Mouse (Mus musculus) ES-CJ7 (cell line): Measurements from ENCODE around the gene Vldlr.

Source experiments
- DNase-seq: peaks from one replicate; pipeline ENCODE4 v3.0.0; 2011; ENCODE audit warnings: low read depth, low spot score

Vldlr gene

DNA sequence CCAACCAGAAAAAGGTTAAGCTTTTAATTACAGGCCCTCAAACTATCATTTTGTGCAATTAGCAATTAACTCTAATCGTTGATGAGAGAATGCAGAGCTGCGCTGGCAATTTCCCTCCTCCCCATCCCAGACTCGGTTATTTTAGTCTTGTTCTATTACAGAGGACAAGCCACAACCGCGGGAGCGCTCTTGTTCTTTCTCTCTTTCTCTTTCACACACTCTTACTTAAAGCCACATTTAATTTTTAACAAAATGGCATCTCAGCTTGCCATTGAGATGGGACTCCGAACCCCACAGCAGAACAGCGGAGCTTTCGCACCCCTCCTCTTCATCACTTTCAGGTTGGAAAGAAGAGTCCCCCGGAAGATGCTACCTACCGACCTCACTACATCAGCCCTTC is at the start of gene Vldlr:
Vldlr (plus strand) TSS at position 167 of the 400 bp plus-strand sequence.
- no peak for DNase-seq

GRCm38 (mm10) chr19:27167601-27168319 is 48.5 kb upstream of the Vldlr start:
- DNase-seq: no peak

- no peak for DNase-seq
These were observed 42.4 kb upstream of the Vldlr start for GRCm38 (mm10) chr19:27173836-27174235.

DNA sequence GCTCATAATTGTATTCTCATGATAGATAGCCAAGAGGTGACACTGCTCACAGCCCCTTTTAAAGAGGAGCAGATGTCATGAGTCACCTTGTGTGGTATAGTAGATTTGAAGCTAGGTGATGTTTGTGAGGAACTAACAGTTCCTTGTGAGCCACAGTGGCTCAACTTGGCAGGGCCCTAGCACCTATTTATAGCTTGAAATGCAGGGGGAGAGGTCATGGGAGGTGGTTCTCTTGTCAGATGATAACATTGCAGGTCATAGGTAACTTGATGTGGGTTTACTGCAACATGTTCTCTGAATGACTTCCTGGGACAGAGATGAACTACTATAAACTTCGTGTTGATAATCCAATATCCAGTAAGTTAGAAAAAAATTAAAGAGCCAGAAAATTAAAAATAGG is 40.7 kb upstream of the Vldlr start:
- no peak for DNase-seq

- no peak for DNase-seq
These were observed 39.7 kb upstream of the Vldlr start for GRCm38 (mm10) chr19:27176558-27176957.

DNA sequence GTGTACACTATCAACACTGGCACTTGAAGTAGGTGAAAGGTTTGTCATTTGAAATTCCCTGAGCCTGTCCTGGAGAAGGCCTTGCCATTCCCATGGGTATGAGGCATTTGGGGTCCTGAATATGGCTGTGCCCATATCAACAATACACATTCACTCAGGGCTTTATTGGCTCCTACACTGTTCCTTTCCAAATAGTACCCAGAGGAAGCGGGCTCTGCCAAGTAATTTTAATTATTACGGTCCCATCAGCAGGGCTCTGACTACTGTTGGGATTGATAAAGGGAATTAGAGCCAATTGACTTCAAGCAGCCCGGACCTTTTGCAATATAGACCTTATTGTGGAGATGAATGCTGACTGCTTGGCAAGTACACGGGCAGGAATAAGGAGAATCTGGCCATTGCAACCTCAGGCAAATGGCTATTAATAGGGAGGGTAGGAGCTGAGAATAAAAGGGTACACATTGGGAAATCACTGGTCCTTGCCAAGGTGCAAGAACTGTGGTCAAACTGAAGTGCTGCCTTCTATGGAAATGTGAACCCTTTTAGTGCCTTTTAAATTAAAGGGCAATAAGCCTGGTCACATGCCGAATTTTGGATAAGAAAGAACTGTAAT is 38.0 kb upstream of the Vldlr start:
- DNase-seq: no peak

GRCm38 (mm10) chr19:27180351-27181122 is 35.7 kb upstream of the Vldlr start:
- no peak for DNase-seq

GRCm38 (mm10) chr19:27183511-27183910 is 32.8 kb upstream of the Vldlr start:
- DNase-seq: no peak

DNA sequence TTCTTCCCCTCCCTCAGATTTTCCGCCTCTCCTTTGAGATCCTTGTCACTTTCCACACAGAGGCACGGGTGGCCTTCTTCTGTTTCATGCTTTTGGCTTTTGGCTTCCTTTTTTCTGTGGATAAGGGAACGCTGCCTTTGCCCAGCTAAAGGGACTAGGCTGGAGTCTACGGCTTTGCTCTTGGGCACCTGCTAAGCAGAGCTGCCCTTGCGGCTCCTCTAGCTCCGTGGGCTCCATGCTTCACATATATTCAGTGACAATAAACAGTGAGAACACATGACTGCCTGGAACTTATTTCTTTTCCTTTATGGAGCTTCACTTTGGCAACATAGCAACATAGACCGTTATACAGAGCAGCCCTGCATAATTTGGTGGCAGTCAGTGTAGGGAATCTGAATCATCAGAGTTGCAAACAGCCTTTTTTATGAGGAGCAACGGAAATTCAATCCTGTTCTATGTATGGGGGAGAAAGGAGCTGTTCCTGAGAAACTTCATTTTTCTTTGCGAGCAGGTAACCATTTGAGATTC is 12.5 kb upstream of the Vldlr start:
- no peak for DNase-seq

GRCm38 (mm10) chr19:27210991-27211390 is 5.3 kb upstream of the Vldlr start:
- DNase-seq: no peak

DNA sequence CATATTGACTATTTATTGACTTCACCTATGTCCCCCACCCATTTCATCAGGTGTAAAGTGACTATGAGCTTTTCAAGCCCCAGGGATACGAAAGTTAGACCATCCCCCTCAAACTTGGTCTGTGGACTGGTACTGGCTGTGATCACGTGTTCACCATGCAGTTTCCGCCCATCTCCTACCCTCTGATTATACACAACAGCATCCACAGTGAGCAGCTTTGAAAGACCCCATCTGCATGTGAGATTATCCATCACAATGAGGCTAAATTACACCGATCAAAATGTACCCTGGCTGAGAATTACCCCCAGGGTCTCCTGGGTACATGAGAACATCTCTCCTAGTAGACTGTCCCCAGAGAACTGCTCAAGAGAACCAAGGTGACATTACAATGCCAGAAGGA is 688 bp upstream of the Vldlr start:
- DNase-seq: peak; percentile 25

- peak; percentile 72 for DNase-seq
These were observed 601 bp downstream of the Vldlr start for GRCm38 (mm10) chr19:27216767-27217403.

DNA sequence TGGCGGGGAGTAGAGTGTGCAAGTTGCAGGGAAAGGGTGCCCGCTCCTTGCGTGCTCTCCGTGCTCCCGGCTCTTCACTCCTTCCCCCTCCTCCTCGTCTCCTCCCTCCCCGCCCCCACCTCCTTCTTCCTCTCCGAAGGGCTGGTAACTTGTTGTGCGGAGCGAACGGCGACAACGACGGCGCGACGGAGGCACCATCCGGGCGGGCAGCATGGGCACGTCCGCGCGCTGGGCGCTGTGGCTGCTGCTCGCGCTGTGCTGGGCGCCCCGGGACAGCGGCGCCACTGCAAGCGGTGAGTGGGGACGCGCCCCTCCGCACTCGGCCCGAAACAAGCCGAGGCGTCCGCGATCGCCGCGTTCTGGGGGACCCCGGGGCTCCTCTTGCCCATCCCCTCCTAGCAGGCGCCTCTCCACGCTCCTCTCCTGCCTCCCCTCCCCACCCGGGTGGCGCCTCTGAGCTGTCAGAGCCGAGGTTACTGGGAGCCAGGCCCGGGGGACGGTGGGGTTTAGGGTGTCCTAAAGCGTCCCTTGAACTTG is 1.2 kb downstream of the Vldlr start:
- peak; percentile 5 for DNase-seq

DNA sequence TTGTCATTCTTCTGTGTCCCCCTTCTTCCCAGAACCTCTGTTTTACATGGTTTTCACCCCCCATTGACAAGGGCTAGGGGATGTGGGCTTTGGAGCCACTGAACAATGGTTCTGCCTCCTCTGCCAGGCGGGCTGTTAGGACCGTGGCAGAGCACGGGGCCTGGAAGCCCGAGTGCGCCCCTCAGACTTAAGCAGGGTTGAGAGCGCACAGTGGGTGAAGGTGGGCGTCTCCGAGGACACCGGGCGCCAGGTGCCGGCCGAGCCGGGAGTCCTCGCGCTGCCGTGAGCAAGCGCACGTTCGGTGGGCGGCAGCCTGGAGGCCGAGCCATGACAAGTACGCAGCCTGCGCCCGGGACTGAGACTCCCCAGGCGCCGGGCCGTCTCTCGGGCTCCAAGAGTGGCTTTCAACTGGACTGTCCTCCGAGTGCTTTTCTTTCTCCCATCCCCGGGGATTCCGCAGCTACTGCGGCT is 1.7 kb downstream of the Vldlr start:
- DNase-seq: peak; percentile 4

DNA sequence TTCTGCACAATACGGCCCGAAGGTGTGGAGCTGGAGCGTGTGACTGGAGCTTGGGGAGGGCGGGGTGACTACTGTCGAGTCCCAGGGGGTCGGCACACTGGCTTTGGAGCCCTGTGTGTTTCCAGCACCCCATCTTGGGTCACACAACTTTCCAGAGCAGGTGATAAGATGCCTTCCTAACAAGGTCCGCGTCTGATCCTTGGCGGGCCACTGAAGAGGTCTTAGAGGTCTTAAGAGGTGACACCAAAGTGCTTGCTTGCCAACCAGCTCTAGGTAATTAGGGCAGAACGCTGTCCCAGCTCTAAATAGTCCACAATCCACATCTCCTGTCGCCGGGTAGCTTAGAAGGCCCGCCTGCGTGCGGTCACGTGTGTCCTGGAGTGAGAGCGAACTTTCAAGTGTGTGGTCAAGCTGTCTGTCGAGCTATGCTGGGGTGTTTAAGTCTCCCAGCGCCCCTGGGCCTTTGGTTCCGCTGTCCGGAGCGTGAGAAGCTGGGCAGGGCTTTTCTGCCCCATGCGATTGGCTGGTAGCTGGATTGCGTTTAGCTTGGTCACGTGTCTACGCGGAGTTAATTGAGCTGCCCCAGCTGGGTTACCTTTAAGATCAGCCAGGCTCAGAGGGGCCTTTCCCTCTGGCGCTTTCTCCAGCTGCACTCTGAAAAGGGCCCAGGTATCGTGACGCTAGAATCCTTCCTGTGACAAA is 2.4 kb downstream of the Vldlr start:
- peak; percentile 60 for DNase-seq

GRCm38 (mm10) chr19:27219586-27219985 is 3.3 kb downstream of the Vldlr start:
- DNase-seq: no peak

- no peak for DNase-seq
These were observed 6.8 kb downstream of the Vldlr start for GRCm38 (mm10) chr19:27223046-27223445.

DNA sequence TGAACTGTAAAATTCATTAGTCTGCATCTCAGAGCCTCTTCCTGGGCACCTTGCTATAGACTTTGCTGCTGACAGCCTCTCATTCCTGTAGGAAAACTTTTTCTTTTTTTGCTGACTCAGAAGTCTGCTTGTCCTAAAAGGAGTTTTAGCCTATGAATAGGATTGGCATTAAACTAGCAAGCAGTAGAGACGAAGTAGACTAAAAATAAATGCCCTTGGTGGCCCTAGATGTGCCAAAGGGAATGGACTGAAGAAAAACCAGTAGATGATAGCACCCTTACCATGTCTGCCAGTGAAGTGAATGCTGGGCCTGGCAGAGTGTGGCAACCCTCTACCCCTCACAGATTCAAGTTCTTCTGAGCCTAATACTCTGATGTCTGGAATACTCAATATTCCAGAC is 8.1 kb downstream of the Vldlr start:
- DNase-seq: no peak

- DNase-seq: no peak
These were observed 10.3 kb downstream of the Vldlr start for GRCm38 (mm10) chr19:27226626-27227025.

GRCm38 (mm10) chr19:27227131-27227530 is 10.8 kb downstream of the Vldlr start:
- DNase-seq: no peak

DNA sequence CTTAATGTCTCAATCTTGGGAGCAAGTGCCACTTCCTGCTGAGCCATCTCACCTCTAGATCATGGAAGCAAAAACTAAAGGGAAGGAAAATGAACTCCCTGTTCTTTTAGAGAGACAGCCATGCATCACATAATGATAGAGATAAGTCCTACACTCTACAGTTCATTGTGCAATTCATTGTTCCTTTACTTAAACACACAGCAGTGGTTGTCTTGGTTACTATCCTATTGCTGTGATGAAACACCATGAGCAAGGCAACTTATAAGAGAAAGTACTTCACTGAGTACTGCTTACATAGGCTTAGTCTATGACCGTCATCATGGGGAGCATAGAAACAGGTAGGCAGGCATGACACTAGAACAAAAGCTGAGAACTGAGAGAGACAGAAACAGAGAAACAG is 12.0 kb downstream of the Vldlr start:
- DNase-seq: no peak
